In the genomic region with DNA sequence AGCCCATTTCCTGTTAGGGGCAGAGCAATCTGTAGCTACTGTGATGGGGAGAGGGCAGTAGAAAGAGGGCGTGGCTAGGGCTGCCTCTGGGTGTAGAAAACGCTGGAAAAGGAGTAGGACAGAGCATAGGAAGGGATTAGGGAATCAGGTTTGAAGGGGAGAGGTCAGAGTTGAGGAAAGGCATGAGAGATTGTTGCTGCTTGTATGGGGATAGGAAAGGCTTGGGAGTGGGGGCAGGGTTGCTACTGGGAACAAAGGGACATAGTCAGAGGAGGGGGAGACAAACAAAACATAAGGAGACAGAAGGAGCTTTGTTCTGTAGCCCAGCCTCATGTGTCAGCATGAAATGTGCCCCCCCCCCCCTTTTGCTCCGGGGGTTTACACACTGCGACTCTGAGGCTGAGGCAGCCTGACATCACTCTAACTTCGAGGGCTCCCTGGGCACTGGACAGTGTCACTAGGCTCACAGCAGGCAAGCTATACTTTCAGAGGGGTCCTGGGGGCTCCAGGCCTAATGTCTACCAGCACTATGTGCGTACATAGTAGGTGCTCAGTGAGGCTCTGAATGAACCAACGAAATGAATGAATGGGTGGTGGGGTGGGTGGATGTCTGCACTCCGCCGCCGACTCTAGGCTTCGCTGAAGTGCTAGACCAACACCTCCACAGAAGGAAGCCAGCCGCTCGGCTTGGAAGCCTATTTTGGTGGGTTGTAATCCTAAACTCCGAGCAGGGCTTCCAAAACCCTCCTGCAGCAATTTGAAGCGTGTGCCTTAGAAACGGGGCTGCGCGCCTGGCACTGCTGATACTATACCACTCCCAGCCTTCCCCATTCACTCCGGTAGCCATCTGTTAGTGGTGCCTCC, we compare ENCODE assay signal across 9 mouse cellular contexts. TPM values are rescaled to one million over a fixed set of nuclear protein-coding genes. Genes with fewer than 3 reads are reported as not detected.
DNase-seq lines count a peak whose midpoint lies in the region; ATAC-seq and TF ChIP-seq lines count a peak whose summit lies in the region.
"Had no signal": no experiment of that assay in that cellular context is flagged by ENCODE, and none has a peak within 500 bp of the region (broad histone marks: within the 10 kb centered on the region; RNA-seq: fewer than 3 reads in every experiment).

No protein-coding gene starts in this region.

- intact Hi-C loops in heart, postnatal 36 days (cut with DNase I) = no loop called here

- no peak for DNase-seq in heart, embryonic 10.5 days (ENCODE audit: low spot score)
- DNase-seq in heart, postnatal 36 days = no peak
- DNase-seq in ZHBTc4 (ENCODE audit: low read depth, low spot score) (peak; percentile 35), MN1 (ENCODE audit: low spot score) (no peak)
- peak; percentile 52 for DNase-seq in forebrain, postnatal 0 days
- peak; percentile 48 for DNase-seq in midbrain, embryonic 14.5 days
- DNase-seq in thymus, adult 2 months = no peak
- DNase-seq in cerebellum, adult 18-20 months = no peak
- DNase-seq: adrenal gland, adult 2 months had no signal

- peak overlapping the region; percentile 35 for H3K4me2 ChIP-seq in forebrain, postnatal 0 days (ENCODE audit: low read depth)
- peak overlapping the region; percentile 18 for H3K4me2 ChIP-seq in midbrain, embryonic 14.5 days (ENCODE audit: low read length)

- no peak for TF ChIP-seq POLR2A in thymus, adult 2 months (IDR thresholded peaks at IDR 0.05; ENCODE audit: control insufficient read depth, extremely low read depth, insufficient read depth, low read length, poor library complexity)

- peak overlapping the region; percentile 37; the same call in 1 of the 2 replicates for H3K9ac ChIP-seq in forebrain, postnatal 0 days
- H3K9ac ChIP-seq in midbrain, embryonic 14.5 days (replicated peaks; ENCODE audit: low read length) = peak overlapping the region; percentile 24; the same call in 1 of the 2 replicates

- peak; percentile 37 for ATAC-seq in forebrain, postnatal 0 days
- ATAC-seq in midbrain, embryonic 14.5 days (ENCODE audit: low FRiP score, low TSS enrichment) = peak; percentile 68

- 35% methylated on average over 18 of the region's 19 CpGs for WGBS in heart, embryonic 10.5 days
- 40% methylated on average over 19 of the region's 19 CpGs for WGBS in forebrain, postnatal 0 days
- 45% methylated on average over 19 of the region's 19 CpGs for WGBS in midbrain, embryonic 14.5 days
- 62% methylated on average over 19 of the region's 19 CpGs for WGBS in thymus, adult 2 months

- no peak overlapping the region for H3K4me3 ChIP-seq in heart, embryonic 10.5 days
- H3K4me3 ChIP-seq in forebrain, postnatal 0 days (ENCODE audit: low read depth, low read length) = no peak overlapping the region
- no peak overlapping the region for H3K4me3 ChIP-seq in midbrain, embryonic 14.5 days (replicated peaks; ENCODE audit: low read depth, low read length)
- H3K4me3 ChIP-seq in thymus, adult 2 months (ENCODE audit: control insufficient read depth, insufficient read depth, low read length) = no peak overlapping the region

- H3K36me3 ChIP-seq in heart, embryonic 10.5 days = peaks cover 3% of the 10 kb centered on the region
- no peaks in the 10 kb centered on the region for H3K36me3 ChIP-seq in forebrain, postnatal 0 days (ENCODE audit: insufficient read depth)
- no peaks in the 10 kb centered on the region for H3K36me3 ChIP-seq in midbrain, embryonic 14.5 days (ENCODE audit: control insufficient read depth, insufficient read depth, low read length)
- H3K36me3 ChIP-seq in thymus, adult 2 months (ENCODE audit: control insufficient read depth, insufficient read depth, low read length) = no peaks in the 10 kb centered on the region

- H3K27ac ChIP-seq in heart, embryonic 10.5 days = peak overlapping the region; percentile 49; the same call in 1 of the 2 replicates
- peak overlapping the region; percentile 64; the same call in 1 of the 2 replicates for H3K27ac ChIP-seq in forebrain, postnatal 0 days (ENCODE audit: low read depth, low read length)
- no peak overlapping the region; the same call in 1 of the 2 replicates for H3K27ac ChIP-seq in midbrain, embryonic 14.5 days (replicated peaks; ENCODE audit: low read depth, low read length)
- no peak overlapping the region for H3K27ac ChIP-seq in thymus, adult 2 months (ENCODE audit: control insufficient read depth, insufficient read depth, low read length)

- TF ChIP-seq CTCF in forebrain, postnatal 0 days (IDR thresholded peaks at IDR 0.05; ENCODE audit: low read depth) = no peak
- no peak for TF ChIP-seq CTCF in thymus, adult 2 months (IDR thresholded peaks at IDR 0.05; ENCODE audit: borderline replicate concordance, control insufficient read depth, extremely low read depth, insufficient read depth, low read length, poor library complexity)

- peaks cover 51% of the 10 kb centered on the region for H3K4me1 ChIP-seq in heart, embryonic 10.5 days
- H3K4me1 ChIP-seq in forebrain, postnatal 0 days (ENCODE audit: insufficient read depth) = peaks cover 39% of the 10 kb centered on the region
- H3K4me1 ChIP-seq in midbrain, embryonic 14.5 days (ENCODE audit: control insufficient read depth, insufficient read depth, low read length) = peaks cover 28% of the 10 kb centered on the region
- no peaks in the 10 kb centered on the region for H3K4me1 ChIP-seq in thymus, adult 2 months (replicated peaks; ENCODE audit: control insufficient read depth, insufficient read depth, low read length)

- H3K9me3 ChIP-seq in heart, embryonic 10.5 days = no peaks in the 10 kb centered on the region
- H3K9me3 ChIP-seq in forebrain, postnatal 0 days (ENCODE audit: low read length) = no peaks in the 10 kb centered on the region
- no peaks in the 10 kb centered on the region for H3K9me3 ChIP-seq in midbrain, embryonic 14.5 days (ENCODE audit: control insufficient read depth, low read length)

- peaks cover 5% of the 10 kb centered on the region; the same call in 1 of the 2 replicates for H3K27me3 ChIP-seq in heart, embryonic 10.5 days (ENCODE audit: insufficient read depth, poor library complexity, severe bottlenecking)
- no peaks in the 10 kb centered on the region for H3K27me3 ChIP-seq in forebrain, postnatal 0 days (ENCODE audit: insufficient read depth, low read length)
- no peaks in the 10 kb centered on the region for H3K27me3 ChIP-seq in midbrain, embryonic 14.5 days (ENCODE audit: control insufficient read depth, insufficient read depth, low read length)
- no peaks in the 10 kb centered on the region for H3K27me3 ChIP-seq in thymus, adult 2 months (ENCODE audit: control insufficient read depth, insufficient read depth, low read length)

RNA-seq across cellular contexts. Expression of a gene that starts 9.9 kb away (rescaled TPM):
- 3.8 and 5.1 TPM in 2 replicates for polyA plus RNA-seq in heart, embryonic 10.5 days (2016; fragmentation: Nextera tagmentation; extraction: Ambion mirVana)
- 10 to 100 TPM; 48.7 to 57.7 TPM for total RNA-seq in heart, postnatal 36 days (2021)
- total RNA-seq in forebrain, postnatal 0 days (2014; rRNA removed) = 52.7 and 57.8 TPM in 2 replicates
- 5.8 and 7.0 TPM in 2 replicates for polyA plus RNA-seq in forebrain, postnatal 0 days (2015; fragmentation: Nextera tagmentation; extraction: Ambion mirVana)
- polyA plus RNA-seq in midbrain, embryonic 14.5 days (2014; fragmentation: Nextera tagmentation; extraction: Ambion mirVana) = 8.4 and 8.7 TPM in 2 replicates
- 4.8 and 6.8 TPM in 2 replicates for polyA plus RNA-seq in thymus, adult 2 months (2012; rRNA removed)

Comparison
In these comparisons a context has a peak if more than half of its experiments do, and no peak if none do; other contexts are left out.
1. DNase-seq: peak in ZHBTc4 (single experiment), forebrain, postnatal 0 days (single experiment) and midbrain, embryonic 14.5 days (single experiment); none in heart, embryonic 10.5 days (single experiment), heart, postnatal 36 days (0 of 2), thymus, adult 2 months (single experiment), MN1 (single experiment) and cerebellum, adult 18-20 months (0 of 2).
2. H3K27ac ChIP-seq: peak in heart, embryonic 10.5 days (single experiment) and forebrain, postnatal 0 days (single experiment); none in midbrain, embryonic 14.5 days (single experiment) and thymus, adult 2 months (single experiment).